Mouse (Mus musculus) layer of hippocampus, adult 8-10 months (tissue): ENCODE data around the gene Tfpi. TPM values are rescaled to one million over a fixed set of nuclear protein-coding genes. Genes with fewer than 3 reads are reported as not detected.
A peak's percentile ranks its signal among the peaks of the same experiment; 100 is the strongest.
"Not testable (repeated sequence)": the region's sequence is repeated elsewhere in the genome, so short reads cannot be mapped to it uniquely, and the experiment has no call there.

Source experiments
- DNase-seq, 2 experiments: peaks; one replicate each; pipeline ENCODE4 v3.0.0; 2022; ENCODE audit warnings: low spot score in 2 of 2
- total RNA-seq, 4 experiments: library from RNA; stranded (reverse); gene quantifications; 2 replicates each; pipeline ENCODE4 v1.2.4; 2022

Tfpi gene
- 1 to 10 TPM; 3.2 to 5.1 (median 4.4) TPM for total RNA-seq

DNA sequence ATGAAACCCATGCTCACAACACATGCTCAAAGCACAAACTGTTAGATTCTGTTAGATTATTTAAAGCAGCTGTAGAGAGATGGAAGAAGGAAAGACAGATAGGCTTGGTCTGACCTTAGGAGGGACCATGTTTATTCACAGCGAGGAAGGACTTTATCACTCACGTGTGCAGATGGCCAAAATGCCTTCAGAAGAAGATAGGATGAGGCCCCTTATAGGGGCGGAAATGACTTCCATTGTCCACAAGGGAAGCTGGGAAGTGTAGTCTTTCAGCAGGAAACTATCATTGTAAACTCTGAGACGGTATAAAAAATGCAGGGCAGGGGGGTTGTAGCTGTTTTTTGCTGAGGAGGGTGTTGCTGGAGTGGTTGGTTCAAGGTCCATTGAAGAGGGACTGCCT, at the start of gene Tfpi:
Tfpi (minus strand) TSS at position 199 of the 400 bp plus-strand sequence.
- DNase-seq, result no peak

- DNase-seq, result no peak
These were observed 49.6 kb upstream of the Tfpi start for GRCm38 (mm10) chr2:84526221-84526620.

DNA sequence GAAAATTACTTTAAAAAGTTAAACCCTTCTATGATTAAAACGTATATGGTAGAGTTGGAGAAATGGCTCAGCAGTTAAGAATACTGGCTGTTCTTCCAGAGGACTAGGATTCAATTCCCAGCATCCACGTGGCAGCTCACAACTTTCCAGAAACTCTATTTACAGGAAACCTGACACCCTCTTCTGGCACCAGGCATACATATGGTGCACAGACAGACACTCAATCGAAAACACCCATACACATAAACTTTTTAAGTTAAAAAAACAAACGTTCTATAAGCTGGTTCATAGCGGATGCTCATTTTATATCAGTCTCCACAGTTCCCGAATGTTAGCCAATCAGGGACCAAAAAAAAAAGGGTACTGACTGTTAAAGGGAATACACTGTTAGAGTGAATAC, 49.2 kb upstream of the Tfpi start:
- DNase-seq, result no peak

GRCm38 (mm10) chr2:84525047-84525446, 48.5 kb upstream of the Tfpi start:
- DNase-seq, result no peak

GRCm38 (mm10) chr2:84523994-84524393, 47.4 kb upstream of the Tfpi start:
- DNase-seq, result no peak

- DNase-seq, result no peak
These were observed 46.7 kb upstream of the Tfpi start for GRCm38 (mm10) chr2:84523103-84523865.

- DNase-seq, result no peak
These were observed 43.0 kb upstream of the Tfpi start for GRCm38 (mm10) chr2:84519514-84520067.

DNA sequence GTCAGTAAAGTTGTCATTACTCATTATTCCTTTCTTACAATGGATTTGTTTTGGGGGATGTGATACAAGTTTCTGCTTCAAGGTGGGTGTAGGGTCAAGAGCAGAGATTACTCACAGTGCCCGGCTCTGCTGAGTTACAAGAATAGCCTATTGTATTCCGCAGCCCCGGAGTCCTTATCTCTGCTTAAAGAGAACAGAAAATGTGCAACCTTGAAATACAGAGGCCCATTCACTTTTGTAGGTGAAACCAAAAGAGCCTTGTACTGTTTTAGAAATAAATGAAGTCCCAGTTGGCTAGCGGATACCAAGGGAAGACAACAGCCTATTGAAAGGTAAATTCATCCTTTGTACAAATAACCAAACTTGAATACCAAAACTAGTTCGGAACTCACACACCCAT, 42.2 kb upstream of the Tfpi start:
- no peak for DNase-seq

- no peak for DNase-seq
These were observed 36.7 kb upstream of the Tfpi start for GRCm38 (mm10) chr2:84513281-84513680.

DNA sequence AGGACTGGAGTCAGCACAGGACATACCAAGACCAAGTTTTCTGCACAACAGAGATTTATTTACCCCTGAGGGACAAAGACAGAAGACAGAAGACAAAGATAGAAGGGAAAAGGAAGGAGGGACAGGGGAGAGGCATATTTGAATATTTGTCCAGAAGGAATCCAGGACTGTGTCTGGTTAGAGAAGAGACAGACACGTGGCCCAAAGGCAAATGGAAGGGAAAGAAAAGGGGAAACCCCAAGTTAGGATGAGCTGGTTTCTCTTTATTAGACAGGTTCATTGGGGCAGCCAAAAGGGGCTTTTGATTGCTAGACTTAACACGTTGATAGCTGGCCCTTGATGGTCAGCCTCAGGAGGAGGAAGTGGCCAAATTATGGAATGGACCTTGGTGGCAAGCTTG, 34.9 kb upstream of the Tfpi start:
- DNase-seq, result no peak

GRCm38 (mm10) chr2:84511036-84511435, 34.5 kb upstream of the Tfpi start:
- DNase-seq, result peak; percentile 13 to 14

- not testable (repeated sequence) for DNase-seq
These were observed 28.4 kb upstream of the Tfpi start for GRCm38 (mm10) chr2:84504954-84505394.

GRCm38 (mm10) chr2:84504285-84504684, 27.7 kb upstream of the Tfpi start:
- DNase-seq, result no peak

DNA sequence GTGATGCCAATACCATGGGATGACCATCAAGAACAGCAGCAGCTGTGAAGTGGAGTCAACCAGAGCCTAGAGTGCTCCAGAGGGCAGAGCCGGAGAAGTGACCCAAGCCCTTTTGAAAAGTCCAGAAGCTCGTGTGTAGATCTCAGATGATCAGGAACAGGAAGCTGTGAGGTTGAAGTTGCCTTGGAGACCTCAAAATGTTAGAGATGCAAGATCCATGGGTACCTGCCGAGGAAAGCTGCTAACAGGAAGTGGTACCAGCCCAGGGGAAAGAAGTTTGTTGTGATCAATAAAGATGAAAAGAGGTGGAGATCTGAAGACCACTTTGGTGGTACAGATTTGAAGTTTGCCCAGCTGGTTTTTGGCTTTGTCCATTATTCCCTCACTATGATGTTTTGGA, 22.3 kb upstream of the Tfpi start:
- no peak for DNase-seq

DNA sequence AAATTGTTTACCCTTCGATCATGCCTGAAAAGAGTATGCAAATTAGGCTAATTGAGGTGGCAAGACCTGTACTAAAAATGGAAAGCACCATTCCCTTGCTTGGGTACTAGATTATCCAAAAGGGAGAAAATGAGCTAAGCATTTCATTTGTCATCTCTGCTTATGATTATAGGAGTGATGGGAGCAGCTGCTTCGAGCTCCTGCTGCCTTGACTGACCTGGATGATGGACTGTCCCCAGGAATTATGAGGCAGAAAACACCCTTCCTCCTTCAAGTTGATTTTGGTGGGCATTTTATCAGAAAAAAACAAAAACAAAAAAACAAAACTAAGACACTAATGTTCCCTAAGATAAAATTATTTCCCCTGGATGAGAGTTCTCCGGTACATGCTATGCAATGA, 18.5 kb upstream of the Tfpi start:
- no peak for DNase-seq

DNA sequence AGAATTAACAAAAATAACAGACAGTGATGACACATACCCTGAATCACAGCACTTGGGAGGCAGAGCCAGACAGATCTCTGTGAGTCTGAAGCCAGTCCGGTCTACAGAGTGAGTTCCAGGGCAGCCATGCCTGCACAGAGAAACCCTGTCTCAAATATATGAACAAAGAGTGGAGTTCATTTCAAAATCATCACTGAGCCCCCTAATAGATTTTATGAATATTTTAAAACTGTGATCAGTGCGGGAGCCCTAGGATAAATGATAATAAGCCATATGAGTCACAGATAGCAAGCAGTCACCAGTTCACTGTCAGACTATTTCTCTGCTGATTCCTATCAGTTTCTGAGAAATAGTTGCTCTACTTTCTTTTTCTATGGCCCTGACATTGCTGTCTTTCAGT, 17.1 kb upstream of the Tfpi start:
- DNase-seq, result no peak

DNA sequence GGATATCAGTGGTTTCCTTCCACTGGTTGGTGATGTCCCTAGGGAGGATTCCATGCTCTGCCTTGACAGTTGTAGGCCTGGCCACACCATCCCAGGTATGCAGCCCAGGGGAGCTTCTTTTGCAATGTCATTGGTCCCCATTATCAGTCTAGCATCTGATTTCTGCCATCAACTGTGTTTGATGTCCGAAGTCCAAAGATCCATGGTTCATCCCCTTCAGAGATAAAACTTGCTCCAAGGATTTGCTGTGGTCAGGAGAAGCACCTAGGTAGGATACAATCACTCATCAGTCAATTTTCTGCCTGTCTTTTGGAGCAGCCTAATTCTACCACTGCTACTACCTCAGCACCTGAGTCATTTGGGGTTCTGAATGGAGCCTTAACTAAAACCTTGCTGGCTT, 15.1 kb upstream of the Tfpi start:
- no peak for DNase-seq

DNA sequence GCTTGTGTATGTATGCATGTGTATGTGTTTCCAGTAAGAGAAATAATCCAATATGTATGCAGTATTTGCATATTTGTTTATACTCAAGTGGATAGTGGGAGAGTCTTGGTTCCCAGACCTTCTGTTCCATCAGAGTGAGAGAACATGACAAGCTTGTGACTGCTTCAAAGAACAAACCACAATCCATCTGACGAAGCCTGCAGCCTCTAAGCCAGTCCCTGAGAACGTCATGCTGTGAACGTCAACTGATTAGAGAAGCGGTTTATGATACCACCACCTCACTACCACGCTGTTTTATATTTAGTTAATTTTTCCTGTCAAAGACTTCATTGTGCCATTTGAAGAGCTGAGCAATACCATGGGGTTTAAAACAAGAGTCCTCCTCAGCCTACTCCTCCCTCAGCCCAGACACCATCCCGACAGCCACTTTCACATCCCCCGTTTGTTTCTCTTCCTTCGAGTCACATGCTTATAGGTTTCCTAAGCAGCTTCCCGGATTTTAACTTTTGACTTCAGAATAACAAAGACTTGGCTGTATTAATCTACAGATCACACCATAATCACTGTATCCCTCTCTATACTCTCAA, 11.2 kb upstream of the Tfpi start:
- DNase-seq, result no peak

DNA sequence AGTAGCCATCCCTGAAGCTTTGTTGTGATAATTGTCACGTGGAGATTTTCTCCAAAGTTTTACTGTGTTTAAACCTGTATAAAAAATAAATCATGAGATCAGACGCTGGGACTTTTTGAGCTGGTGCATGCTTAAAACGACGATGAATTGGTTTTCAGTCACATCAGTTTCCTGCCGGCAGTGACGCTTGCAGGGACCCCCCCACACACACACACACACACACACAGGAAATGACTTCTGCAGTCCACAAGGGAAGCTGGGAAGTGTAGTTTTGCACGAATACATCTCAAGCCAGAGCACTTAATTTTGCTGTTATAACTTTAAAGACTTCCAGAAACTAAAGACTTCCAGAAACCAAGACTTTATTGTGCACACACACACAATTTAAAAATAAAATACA, 5.3 kb upstream of the Tfpi start:
- peak; percentile 17 to 20 for DNase-seq

GRCm38 (mm10) chr2:84479036-84479435, 2.5 kb upstream of the Tfpi start:
- no peak for DNase-seq

DNA sequence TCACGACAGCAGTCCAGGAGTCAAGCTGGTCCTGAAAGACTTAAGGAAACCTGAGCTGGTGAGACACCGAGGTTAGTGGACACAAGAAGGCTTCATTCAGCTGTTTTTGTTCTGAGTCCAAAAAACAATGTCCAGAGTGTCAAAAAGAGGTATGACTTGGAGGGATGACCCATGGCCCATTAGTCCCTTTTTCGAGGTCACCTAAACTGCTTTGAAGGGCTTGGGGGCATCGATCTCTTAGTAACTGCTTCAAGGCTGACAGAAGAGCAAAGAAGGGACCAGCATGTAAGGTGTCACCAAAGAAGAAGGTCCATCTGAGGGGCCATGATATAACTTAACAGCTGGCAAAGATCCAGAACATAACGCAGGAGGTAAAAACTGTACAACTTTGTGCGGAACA, 1.2 kb upstream of the Tfpi start:
- DNase-seq, result no peak

GRCm38 (mm10) chr2:84476131-84476530, 444 bp downstream of the Tfpi start:
- DNase-seq, result no peak

DNA sequence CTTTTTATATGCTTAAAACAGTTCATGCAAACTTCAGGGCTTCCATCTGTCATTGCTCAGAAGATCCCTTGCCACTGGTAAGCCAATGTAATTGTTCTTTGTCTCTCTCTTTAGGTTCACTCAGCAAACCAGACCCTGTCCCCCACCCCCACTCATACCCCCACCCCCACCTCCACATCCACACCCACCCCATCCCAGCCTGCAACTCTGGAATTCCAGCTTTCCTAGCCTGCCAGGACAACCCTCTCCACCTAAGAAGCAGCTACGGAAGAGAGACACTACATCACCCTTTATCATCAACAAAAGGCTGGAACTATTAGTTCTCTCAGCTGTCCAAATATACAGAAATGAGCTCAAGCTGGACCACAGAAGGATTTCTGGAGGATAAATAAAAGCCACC, 974 bp downstream of the Tfpi start:
- no peak for DNase-seq
